Mouse (Mus musculus): ENCODE data around the gene Chrna7.

Chrna7 gene

DNA sequence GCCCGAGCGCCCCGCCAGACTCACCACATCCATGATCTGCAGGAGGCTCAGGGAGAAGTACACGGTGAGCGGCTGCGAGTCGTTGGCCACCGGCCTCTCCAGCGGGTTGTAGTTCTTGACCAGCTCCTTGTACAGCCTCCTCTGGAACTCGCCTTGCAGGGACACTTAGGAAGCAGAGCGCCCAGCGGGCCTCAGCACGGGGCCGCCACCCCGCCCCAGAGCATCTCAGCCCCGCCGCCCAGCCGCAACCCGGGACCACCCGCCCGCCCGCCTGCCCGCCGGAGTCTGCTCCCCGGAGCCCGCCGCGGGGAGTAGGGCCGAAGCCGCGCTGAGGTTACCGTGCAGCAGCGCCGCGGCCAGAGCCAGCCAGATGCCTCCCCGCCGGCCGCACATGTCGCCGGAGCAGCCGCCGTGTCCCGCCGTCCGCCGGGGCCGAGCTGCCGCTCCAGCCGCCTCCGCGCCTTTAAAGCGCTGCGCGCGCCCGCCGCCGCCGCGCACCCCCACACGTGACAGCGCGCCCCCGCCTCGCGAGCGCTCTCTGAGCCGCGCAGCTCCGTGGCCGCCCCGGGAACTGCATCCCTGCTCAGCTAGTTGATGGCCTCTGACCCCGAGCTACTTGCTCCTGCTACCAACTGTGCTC is at the start of gene Chrna7:
Gene Chrna7 (minus strand): TSS at position 486 of the 640 bp plus-strand sequence.
- peak; percentile 90 to 91 for DNase-seq

- DNase-seq = peak; percentile 12 to 38
These were observed 37.0 kb upstream of the Chrna7 start for GRCm38 (mm10) chr7:63249404-63249803.

DNA sequence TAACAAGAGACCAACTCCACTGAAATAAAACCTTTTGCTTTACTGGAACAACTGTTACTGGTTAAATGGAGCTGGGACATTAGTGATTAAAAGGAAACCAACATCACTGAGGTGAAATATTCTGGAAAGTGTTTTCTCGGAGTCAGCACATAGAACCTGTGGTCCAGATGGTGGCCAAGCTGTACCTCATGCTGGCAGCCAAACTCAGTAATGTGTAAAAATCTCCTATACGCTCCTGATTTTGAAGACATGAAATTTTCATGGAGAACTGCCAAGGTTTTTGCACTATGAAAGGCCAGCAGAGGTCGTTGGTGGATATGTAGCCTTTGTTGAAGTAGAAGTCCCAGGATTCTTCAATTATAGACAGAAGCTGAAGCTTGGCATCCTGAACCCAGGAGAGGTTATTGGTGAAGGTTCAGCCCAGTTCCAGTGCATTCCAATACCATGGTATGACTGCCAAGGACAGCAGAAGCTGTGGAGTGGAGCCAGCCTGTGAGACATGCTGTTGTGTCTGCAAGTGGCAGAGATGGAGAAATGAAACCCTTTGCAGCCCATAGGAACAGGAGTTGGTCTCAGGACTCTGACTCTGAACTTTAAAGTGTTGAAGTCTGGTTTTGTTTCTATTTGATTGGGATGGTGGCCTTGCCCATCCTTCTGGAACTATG is 25.6 kb upstream of the Chrna7 start:
- DNase-seq = peak; percentile 66 to 83

DNA sequence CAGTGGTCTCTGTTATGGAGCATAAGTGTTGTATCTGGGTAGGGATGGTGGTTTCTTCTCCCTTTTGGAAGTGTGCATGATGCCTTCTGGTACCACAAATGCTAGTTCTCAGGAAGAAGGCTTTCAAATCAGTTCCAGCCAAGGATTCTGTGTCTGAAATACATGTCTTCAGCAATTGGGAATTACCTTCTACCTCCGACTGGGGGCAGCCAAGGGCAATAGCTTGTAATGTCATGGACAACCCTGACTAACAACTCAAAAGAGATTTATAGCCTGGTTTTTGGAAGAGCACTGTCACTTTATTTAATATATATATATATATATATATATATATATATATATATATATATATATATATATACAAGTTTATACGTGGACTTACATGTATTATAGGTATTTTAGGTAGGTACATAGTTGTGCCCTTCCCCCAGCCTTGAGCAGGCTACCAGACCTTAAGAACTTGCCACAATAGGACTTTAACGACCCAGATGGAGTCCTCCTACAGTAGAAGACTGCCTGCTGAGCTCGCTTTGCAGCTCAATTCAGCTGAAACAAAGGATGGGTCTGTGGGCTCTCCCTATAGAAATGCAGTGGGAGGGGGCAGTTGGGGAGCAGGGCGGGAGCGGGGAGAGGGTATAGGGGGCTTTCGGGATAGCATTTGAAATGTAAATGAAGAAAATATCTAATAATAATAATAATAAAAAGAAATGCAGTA is 12.9 kb upstream of the Chrna7 start:
- DNase-seq = peak in 1 of 2 experiments; percentile 16

- no peak for DNase-seq
These were observed 707 bp downstream of the Chrna7 start for GRCm38 (mm10) chr7:63211641-63212083.

DNA sequence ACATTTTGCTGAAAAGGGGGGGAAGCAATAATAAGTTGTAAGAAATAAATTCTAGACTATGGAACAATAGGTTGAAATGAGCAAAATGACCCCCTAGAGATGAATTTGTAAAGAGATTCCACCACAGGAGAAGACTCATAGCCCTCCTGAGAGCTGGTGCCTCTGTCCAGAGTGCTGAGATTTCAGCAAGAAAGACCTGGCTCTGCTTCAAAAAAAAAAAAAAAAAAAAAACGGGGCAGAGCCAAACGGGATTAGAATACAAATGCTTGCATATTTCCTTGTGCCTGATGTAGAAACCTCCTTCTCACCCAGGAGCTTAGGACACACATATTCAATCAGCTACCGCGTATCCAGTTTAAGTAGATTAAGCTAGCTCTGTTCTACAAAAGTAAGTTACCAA is 2.9 kb downstream of the Chrna7 start:
- no peak for DNase-seq

GRCm38 (mm10) chr7:63207137-63207536 is 5.2 kb downstream of the Chrna7 start:
- DNase-seq = peak; percentile 30 to 36

DNA sequence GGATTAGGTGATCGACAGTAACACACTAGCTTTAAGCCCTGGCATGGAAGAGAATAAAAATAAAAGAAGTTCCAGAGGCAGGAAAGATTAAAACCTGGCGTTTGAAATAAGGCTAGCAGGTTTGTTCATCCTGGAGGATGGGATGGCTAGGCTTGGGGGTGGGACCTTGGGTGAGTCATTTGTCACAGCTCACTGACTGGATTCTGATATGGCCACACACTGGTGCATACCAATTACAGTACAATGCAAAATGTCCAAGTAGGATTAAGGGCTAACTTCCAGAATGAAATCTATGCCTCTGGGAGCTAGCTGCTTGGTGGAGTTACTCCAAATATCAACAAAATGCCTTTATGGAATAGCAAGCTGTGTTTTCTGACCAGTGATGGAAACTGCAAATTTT is 16.8 kb downstream of the Chrna7 start:
- no peak for DNase-seq

DNA sequence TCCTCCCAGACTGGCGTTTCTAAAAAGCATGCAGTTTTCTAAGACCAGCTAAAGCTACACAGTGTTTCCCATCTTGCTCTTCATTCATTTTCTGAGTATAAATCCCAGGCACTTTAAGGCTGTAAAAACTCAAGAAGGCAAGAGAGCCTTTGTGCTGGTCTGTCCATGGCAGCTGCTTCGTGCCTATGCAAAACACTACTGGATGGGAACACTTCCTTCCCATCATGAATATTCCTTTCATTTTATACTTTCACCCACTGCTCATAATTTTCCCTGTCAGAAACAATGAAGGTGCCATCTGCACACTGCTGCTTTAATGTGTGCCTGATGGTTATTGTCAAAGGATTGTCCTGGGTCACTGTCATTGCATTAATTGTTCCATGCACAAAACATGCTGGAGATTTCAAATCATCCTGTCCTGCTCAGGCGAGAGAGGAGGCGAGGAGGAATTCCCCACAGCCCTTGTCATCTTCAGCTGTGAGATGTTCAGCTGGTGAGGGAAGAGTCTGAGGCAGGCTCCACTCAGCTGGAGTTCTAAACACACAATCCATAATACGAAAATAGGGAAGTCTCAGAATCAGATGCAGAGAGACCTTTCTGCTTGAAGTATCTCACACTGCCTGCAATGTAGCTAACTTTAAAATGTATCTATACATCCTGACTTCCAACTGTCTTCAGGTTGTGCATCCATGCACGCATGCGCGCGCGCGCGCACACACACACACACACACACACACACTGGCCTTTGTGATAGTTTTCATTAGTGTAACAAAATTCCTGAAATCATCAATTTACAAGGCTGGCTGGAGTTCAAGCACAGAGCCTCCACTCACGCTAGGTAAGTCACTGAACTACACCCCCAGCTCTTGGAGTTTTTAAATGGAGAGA is 22.5 kb downstream of the Chrna7 start:
- DNase-seq = no peak

DNA sequence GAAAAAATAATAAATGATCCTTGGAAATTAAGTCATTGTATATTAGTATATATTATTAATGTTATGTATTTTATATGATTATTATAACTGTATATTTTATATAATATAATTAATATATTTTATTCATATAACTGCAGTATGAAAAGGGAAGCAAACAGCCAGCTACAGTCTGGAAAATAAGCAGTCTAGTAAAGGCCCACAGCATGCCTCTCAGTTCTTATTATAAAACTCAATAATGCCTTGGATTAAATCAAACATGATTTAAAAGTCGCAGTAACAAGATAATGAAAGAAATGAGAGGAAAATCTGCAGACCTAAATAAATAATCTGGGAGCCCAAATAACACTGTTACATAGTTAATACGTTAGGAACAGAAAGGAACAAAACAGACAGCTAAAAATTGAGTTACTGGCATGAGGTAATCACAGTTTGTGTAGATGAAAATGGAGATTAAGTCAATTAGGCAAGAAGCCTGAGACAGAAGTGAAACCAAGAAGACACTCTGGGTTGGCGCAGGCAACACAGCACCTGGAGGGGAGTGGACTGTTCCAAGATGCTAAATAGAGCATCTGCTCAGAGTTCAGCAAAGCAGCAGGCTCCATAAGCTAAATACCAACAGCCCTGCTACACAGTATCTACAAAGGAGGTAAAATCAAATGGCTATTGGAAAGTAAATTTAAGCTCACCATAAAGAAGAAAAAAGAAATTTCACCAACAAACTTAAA is 42.1 kb downstream of the Chrna7 start:
- DNase-seq = peak; percentile 24 to 49

- no peak for DNase-seq
These were observed 47.8 kb downstream of the Chrna7 start for GRCm38 (mm10) chr7:63164617-63165016.

DNA sequence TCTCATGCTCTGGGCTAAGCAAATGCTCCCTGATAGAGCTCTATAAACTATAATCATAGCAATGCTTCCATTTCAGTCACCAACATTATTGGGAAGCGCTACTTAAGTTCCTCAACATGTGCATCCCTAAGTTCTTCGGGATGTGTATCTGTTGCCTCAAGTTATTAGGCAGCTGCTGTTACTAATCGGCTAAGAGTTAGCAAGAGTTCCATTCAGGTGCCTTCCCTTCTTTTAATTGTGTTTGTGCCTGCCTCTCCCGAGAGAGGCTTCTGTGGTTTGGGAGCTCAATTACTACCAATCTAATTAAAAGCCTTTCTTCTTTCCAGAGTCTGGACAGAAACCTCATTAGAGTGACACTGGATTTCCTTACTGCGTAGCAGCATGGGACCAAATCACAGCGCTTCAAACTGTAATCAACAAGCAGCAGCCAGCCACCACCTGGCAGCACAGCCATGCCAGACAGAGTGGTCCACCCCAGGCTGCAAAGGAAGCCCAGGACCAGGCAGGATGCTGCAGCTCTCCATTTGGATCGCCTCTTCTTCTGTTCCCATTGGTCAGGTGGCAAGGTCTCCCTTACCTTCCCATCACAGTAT is 50.0 kb downstream of the Chrna7 start:
- peak; percentile 23 to 36 for DNase-seq

DNA sequence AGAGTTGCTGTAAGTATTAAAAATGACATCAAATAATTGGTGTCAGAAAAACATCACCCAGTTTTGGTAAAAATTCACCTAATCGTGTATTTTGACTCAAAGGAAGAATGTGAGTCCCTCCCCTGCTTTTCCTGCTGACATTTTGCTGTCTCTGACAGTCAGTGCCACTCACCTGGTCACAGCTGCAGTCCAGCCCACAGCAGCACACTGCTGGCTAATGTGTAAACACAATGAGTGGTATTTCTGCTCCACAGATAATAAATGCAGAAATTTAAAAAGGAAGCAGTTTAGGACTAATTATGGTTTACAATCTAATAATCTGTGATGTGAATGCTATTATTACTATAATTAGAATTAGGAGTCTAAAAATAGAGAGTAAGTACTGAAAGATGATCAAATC is 59.1 kb downstream of the Chrna7 start:
- no peak for DNase-seq

DNA sequence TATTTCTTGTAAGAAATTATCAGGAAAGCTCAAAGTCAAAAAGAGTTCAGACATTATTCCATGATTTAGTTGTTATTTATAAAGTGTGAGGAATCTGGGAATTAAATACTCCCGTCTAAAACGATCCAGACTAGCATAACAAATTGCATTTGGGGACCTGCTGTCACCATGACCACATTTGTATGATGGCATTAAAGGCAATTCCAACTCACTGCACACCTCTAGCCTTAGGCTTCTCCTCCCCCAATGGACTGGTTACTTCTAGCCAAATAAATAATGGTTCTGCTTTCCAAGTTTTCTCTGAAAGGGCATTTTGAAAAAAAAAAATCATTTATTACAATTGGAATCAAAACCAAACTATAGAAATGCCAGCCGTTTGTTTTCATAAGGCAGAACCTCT is 63.6 kb downstream of the Chrna7 start:
- peak in 1 of 2 experiments; percentile 34 for DNase-seq

GRCm38 (mm10) chr7:63148321-63148720 is 64.0 kb downstream of the Chrna7 start:
- DNase-seq = peak; percentile 60 to 76

DNA sequence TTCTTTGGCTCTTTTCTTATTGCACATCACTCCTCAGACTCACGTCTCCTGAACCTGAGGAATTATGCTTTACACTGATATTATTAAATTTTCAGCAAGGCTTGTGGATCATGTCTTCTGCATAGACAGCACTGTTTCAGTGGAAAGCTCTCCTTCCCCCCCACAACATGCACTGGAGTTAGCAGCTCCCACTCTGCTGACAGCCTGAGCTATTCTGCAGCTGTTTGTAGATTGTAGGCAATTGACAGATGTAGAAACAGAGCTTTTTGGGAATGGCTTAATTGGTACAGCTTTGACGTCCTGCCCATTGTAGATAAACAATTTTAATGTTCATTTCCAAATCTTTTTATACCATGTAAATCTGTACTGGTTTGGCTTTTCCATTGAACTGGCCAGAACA is 89.8 kb downstream of the Chrna7 start:
- no peak for DNase-seq

DNA sequence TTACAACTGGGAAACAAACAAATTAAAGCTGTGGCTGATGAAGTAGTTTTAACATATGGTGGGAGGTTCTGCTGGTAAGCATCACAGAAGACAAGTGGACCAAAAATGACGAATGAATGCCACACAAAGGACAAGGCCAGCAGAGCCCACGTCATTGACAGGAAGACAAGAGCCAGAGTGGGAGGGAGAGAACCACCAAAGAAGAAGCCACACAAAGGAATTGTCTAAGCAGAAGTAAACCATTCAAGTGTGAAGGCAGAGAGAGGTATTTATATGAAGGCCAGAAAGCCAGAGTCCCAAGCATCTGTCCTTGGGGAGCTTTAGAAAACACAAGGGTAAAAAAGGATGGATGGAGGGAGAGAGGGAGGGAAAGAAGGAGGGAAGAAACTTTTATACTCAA is 98.7 kb downstream of the Chrna7 start:
- DNase-seq = no peak

- no peak for DNase-seq
These were observed 99.1 kb downstream of the Chrna7 start for GRCm38 (mm10) chr7:63113252-63113651.

DNA sequence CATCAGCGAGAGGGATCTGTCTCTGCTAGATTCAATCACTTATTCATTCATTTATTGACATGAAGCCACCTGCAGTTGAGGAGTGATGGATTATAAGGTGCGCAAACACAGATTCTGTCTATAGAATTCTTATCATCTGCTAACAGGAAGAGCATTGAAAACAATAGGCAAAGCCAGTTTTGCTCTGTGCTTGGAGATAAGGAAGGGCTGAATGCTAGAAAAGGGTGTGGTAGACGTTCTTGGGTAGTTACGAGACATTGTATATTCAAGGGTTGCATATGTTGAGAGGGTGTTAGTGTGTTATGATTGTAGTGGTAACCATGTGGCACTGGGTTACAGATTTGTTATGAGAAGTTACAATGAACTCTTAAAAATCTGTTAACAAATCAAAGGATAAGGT is 103.0 kb downstream of the Chrna7 start:
- no peak for DNase-seq

GRCm38 (mm10) chr7:63085954-63086353 is 126.4 kb downstream of the Chrna7 start:
- no peak for DNase-seq

GRCm38 (mm10) chr7:63084351-63085003 is 127.9 kb downstream of the Chrna7 start:
- DNase-seq = no peak

Data from cerebellum, postnatal 14 days (tissue).